ENCODE assay signal across 15 mouse cellular contexts in the genomic region with DNA sequence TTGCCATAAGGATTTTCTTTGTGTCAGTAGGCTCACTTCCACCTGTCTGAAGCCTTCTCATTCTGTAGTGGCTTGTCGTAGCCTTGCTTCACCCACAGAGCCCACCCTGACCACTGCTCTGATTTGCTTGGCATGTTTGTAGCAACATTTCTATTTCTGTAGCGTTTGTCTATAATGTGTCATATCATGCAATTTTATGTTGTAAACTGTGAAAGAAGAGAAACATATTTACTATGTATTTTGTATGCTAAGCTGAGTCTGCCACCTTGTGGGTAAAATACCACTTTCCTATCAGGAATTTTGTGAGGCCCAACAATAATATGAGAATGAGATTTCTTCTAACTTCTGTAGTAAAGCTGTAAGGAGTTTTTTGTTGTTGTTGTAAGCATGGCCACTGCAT. TPM values are rescaled to one million over a fixed set of nuclear protein-coding genes. Genes with fewer than 3 reads are reported as not detected.
DNase-seq lines count a peak whose midpoint lies in the region; ATAC-seq and TF ChIP-seq lines count a peak whose summit lies in the region.
"Had no signal": no experiment of that assay in that cellular context is flagged by ENCODE, and none has a peak within 500 bp of the region (broad histone marks: within the 10 kb centered on the region; RNA-seq: fewer than 3 reads in every experiment).

No protein-coding gene starts in this region.

- no peak for ATAC-seq in CD4-positive, CD25-positive, alpha-beta regulatory T cell, adult 4 months
- no peak for ATAC-seq in kidney, postnatal 0 days (replicated peaks; ENCODE audit: low FRiP score, low read depth)
- no peak for ATAC-seq in kidney, embryonic 16.5 days (ENCODE audit: low FRiP score, low TSS enrichment)
- ATAC-seq in monocyte, adult 5-6 weeks (replicated peaks; ENCODE audit: insufficient number of reproducible peaks, low FRiP score, low TSS enrichment, poor library complexity, severe bottlenecking), result no peak

- no peaks in the 10 kb centered on the region for H3K9me3 ChIP-seq in kidney, postnatal 0 days (replicated peaks; ENCODE audit: low read length)
- no peaks in the 10 kb centered on the region for H3K9me3 ChIP-seq in kidney, embryonic 16.5 days (ENCODE audit: low read length)
- H3K9me3 ChIP-seq: embryonic facial prominence, embryonic 15.5 days; megakaryocyte, embryonic 14.5 days; neural tube, embryonic 12.5 days had no signal

- peak; percentile 69 for TF ChIP-seq CTCF in kidney, postnatal 0 days (IDR thresholded peaks at IDR 0.05; ENCODE audit: low read depth)

- H3K9ac ChIP-seq in kidney, postnatal 0 days (ENCODE audit: low read depth, low read length), result no peak overlapping the region
- no peak overlapping the region for H3K9ac ChIP-seq in kidney, embryonic 16.5 days (replicated peaks; ENCODE audit: low read length)
- H3K9ac ChIP-seq: embryonic facial prominence, embryonic 15.5 days; neural tube, embryonic 12.5 days had no signal

- no peaks in the 10 kb centered on the region for H3K4me1 ChIP-seq in kidney, postnatal 0 days (replicated peaks; ENCODE audit: insufficient read depth, low read length)
- no peaks in the 10 kb centered on the region for H3K4me1 ChIP-seq in kidney, embryonic 16.5 days (ENCODE audit: insufficient read depth, low read length)
- H3K4me1 ChIP-seq: embryonic facial prominence, embryonic 15.5 days; neural tube, embryonic 12.5 days had no signal

- H3K27ac ChIP-seq in kidney, postnatal 0 days, result no peak overlapping the region
- no peak overlapping the region for H3K27ac ChIP-seq in kidney, embryonic 16.5 days (ENCODE audit: low read length)
- H3K27ac ChIP-seq: embryonic facial prominence, embryonic 15.5 days; neural tube, embryonic 12.5 days had no signal

- 72% methylated on average over 2 of the region's 2 CpGs for WGBS in kidney, postnatal 0 days
- WGBS in kidney, embryonic 16.5 days, result 74% methylated on average over 2 of the region's 2 CpGs

- peak; percentile 36 for DNase-seq in CD4-positive, CD25-positive, alpha-beta regulatory T cell, adult 2 months (ENCODE audit: low read depth, low spot score)
- peak; percentile 56 for DNase-seq in kidney, postnatal 0 days (ENCODE audit: low spot score)
- DNase-seq in right cerebral cortex, adult 2 months (ENCODE audit: low spot score in 2 of 2), result peak; percentile 5
- DNase-seq in right cerebral cortex, postnatal 4 days, result no peak
- no peak for DNase-seq in adrenal gland, adult 18-20 months (ENCODE audit: low spot score in 2 of 2)
- DNase-seq: adrenal gland, postnatal 25 days; cerebellum, adult 11-12 months; left cerebral cortex, postnatal 4 days had no signal

- no peak overlapping the region for H3K4me2 ChIP-seq in kidney, postnatal 0 days (ENCODE audit: low read length)
- H3K4me2 ChIP-seq in kidney, embryonic 16.5 days (replicated peaks; ENCODE audit: low read depth, low read length), result no peak overlapping the region
- H3K4me2 ChIP-seq: embryonic facial prominence, embryonic 15.5 days; heart, embryonic 11.5 days; neural tube, embryonic 12.5 days had no signal

- H3K27me3 ChIP-seq in kidney, postnatal 0 days (ENCODE audit: insufficient read depth, low read length), result no peaks in the 10 kb centered on the region
- no peaks in the 10 kb centered on the region for H3K27me3 ChIP-seq in kidney, embryonic 16.5 days (ENCODE audit: insufficient read depth, low read length)
- H3K27me3 ChIP-seq: embryonic facial prominence, embryonic 15.5 days; neural tube, embryonic 12.5 days had no signal

- H3K36me3 ChIP-seq in kidney, postnatal 0 days (ENCODE audit: insufficient read depth, low read length), result no peaks in the 10 kb centered on the region
- 0 out of 2 replicates have a peak, but pooled peaks cover 3% of the 10 kb centered on the region for H3K36me3 ChIP-seq in kidney, embryonic 16.5 days (ENCODE audit: insufficient read depth, low read length)

- no peak overlapping the region for H3K4me3 ChIP-seq in kidney, postnatal 0 days (replicated peaks; ENCODE audit: low read depth, low read length)
- no peak overlapping the region for H3K4me3 ChIP-seq in kidney, embryonic 16.5 days (ENCODE audit: low read length)
- H3K4me3 ChIP-seq: embryonic facial prominence, embryonic 15.5 days; megakaryocyte, embryonic 14.5 days; neural tube, embryonic 12.5 days had no signal

RNA-seq across cellular contexts. Expression of a gene that starts 41.3 kb away (rescaled TPM):
- polyA plus RNA-seq in CD4-positive, CD25-positive, alpha-beta regulatory T cell, adult 4 months (2017; shearing (Covaris generic)), result under 1 TPM; 0.48 to 0.59 TPM
- polyA plus RNA-seq in kidney, postnatal 0 days (2015; fragmentation: Nextera tagmentation; extraction: Ambion mirVana), result 4.3 and 4.5 TPM in 2 replicates
- 4.5 and 5.0 TPM in 2 replicates for polyA plus RNA-seq in kidney, embryonic 16.5 days (2015; fragmentation: Nextera tagmentation; extraction: Ambion mirVana)
- total RNA-seq in adrenal gland, adult 18-20 months (2021), result 1 to 10 TPM; 6.2 to 8.0 TPM
- total RNA-seq in monocyte, adult 5-6 weeks (2017), result 4.1 to 9.6 TPM (median 6.0 TPM) in 3 replicates

Comparison
In these comparisons a context has a peak if more than half of its experiments do, and no peak if none do; other contexts are left out.
1. DNase-seq: peak in CD4-positive, CD25-positive, alpha-beta regulatory T cell, adult 2 months (single experiment), kidney, postnatal 0 days (single experiment) and right cerebral cortex, adult 2 months (2 of 2); none in right cerebral cortex, postnatal 4 days (single experiment) and adrenal gland, adult 18-20 months (0 of 2).